Mouse (Mus musculus) C2C12 (cell line): ENCODE measurements around the gene Meox2.
"Not testable (repeated sequence)": the region's sequence is repeated elsewhere in the genome, so short reads cannot be mapped to it uniquely, and the experiment has no call there.

Source experiments
- CTCF ChIP-seq: IDR thresholded peaks from one replicate; pipeline ENCODE4 v1.5.1; 2011; ENCODE audit not compliant: control insufficient read depth, insufficient read depth, insufficient read length
- MAX ChIP-seq: IDR thresholded peaks from one replicate; pipeline ENCODE4 v1.6.1; 2011; ENCODE audit warnings: mild to moderate bottlenecking, control low read depth
- USF1 ChIP-seq: IDR thresholded peaks from one replicate; pipeline ENCODE4 v1.6.1; 2011; ENCODE audit warnings: low read depth, mild to moderate bottlenecking, control low read depth, moderate library complexity

DNA sequence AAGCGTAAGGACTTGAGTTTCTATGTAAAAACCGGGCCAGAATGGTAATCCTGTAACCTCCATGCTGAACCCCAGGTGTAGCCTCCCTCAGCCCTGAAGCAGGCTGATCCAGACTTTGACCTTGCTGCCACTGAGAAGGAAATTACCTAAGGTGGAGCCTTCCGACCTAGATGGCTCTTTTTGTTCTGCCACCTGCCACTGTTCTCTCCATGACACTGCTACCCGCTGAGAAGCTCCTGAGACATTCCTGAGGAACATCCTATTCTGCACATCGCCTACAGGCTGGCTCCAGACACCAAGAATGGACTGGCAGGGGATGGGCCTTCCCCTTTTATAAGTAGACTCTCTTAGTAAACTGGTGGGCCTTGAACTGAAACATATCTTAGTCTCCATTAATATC, 28.3 kb upstream of the Meox2 start:
- TF ChIP-seq CTCF, MAX, USF1: not testable (repeated sequence)
